Mouse (Mus musculus): ENCODE results near the gene Glmp. TPM values are rescaled to one million over a fixed set of nuclear protein-coding genes. Genes with fewer than 3 reads are reported as not detected.
A peak's percentile ranks its signal among the peaks of the same experiment; 100 is the strongest.

Gene Glmp
- polyA plus RNA-seq, 1 experiment from 2014 or later, result 69.4 TPM

DNA sequence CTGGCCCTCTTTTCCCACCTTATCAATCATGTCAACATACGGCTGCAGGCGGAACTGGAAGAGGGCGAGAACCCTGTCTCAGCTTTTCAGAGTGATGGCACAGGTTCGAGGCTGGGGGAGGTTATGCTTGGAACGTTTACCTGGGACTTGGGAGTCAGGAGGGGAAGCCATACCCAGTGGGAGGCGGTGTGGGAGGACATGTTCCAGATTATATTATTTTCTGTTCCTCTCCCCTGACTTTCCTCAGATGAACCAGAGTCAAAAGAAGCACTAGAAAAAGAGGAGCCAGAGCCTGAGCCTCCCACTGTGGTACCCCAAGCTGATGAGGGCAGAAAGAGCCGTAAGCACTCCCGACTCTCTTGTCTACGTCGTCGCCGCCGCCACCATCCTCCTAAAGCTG lies 25.9 kb downstream of the Glmp start:
- no peaks in the 10 kb centered on the region for H3K4me1 ChIP-seq (replicated peaks; ENCODE audit: control insufficient read depth, insufficient read depth, low read length)
- no peak overlapping the region for H3K9ac ChIP-seq (ENCODE audit: low read depth, low read length)
- no peak overlapping the region for H3K4me3 ChIP-seq (ENCODE audit: low read depth, low read length)
- H3K27me3 ChIP-seq (ENCODE audit: control insufficient read depth, insufficient read depth, low read length), result no peaks in the 10 kb centered on the region
- ATAC-seq (ENCODE audit: low FRiP score) (no peak), DNase-seq (ENCODE audit: low spot score) (no peak)
- 95% methylated on average over 13 of the region's 13 CpGs for WGBS
- peaks cover 45% of the 10 kb centered on the region for H3K36me3 ChIP-seq (ENCODE audit: control insufficient read depth, insufficient read depth, low read length)
- H3K9me3 ChIP-seq (ENCODE audit: control insufficient read depth, low read length), result no peaks in the 10 kb centered on the region
- H3K27ac ChIP-seq (ENCODE audit: low read depth, low read length), result no peak overlapping the region
- no peak overlapping the region for H3K4me2 ChIP-seq (replicated peaks; ENCODE audit: low read depth, low read length)

DNA sequence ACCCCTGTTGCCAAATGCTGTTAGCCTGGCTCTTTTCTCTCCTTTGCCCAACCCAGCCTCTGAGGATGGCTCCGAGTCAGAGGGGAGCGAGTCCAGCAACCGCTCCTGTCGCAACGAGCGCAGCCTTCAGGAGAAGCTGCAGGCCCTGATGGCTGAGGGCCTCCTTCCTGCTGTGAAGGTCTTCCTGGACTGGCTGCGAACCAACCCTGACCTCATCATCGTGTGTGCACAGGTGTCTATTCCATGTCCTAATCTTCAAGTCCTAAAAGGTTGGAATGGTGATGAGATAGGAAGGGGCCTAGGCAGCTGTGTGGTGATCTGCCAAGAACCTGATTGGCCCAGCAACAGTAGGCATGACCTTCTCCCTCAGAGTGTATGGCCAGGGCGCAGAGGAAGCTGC lies 28.1 kb downstream of the Glmp start:
- Histone ChIP-seq H3K4me1 (replicated peaks; ENCODE audit: control insufficient read depth, insufficient read depth, low read length) (no peaks in the 10 kb centered on the region), H3K9ac (ENCODE audit: low read depth, low read length) (no peak overlapping the region), H3K36me3 (ENCODE audit: control insufficient read depth, insufficient read depth, low read length) (peaks cover 36% of the 10 kb centered on the region), H3K4me3 (ENCODE audit: low read depth, low read length) (no peak overlapping the region), H3K27ac (ENCODE audit: low read depth, low read length) (no peak overlapping the region), H3K4me2 (replicated peaks; ENCODE audit: low read depth, low read length) (no peak overlapping the region), H3K9me3 (ENCODE audit: control insufficient read depth, low read length) (no peaks in the 10 kb centered on the region), H3K27me3 (ENCODE audit: control insufficient read depth, insufficient read depth, low read length) (no peaks in the 10 kb centered on the region)
- ATAC-seq (ENCODE audit: low FRiP score) (no peak), DNase-seq (ENCODE audit: low spot score) (no peak)
- 97% methylated on average over 9 of the region's 9 CpGs for WGBS

DNA sequence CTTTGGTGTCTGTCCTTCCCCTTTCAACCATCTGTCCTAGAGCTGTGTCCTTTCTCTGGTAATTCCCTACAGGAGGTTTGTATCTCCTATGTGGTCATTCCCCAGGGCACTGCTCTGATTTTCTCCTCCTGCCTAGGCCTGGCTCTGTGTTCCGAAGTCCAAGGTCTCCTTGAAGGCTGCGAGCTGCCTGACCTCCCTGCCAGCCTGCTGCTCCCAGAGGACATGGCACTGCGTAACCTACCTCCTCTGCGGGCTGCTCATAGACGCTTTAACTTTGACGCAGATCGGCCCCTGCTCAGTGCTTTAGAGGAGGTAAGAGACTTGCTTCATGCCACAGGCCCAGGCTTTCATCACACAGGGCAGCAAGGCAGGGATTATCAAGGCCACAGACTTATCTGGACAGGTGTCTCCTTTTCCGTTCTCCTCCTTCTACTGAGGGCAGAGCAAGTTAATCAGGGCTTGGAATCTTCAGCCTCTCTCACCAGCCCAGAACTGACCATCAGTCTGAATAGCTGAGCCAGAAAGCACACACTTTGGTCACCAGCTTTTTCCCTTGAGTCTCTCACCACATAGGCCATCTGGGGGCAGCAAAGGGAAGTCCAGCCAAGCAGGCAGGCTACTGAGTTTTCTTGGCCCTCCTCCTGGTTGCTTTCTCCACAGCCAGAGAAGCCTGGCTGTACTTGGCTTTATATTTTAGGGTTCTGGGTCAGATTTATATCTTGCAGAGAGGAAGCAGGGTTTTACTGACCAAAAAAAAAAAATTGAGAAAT lies 29.8 kb downstream of the Glmp start:
- no peak overlapping the region for H3K4me2 ChIP-seq (replicated peaks; ENCODE audit: low read depth, low read length)
- H3K9ac ChIP-seq (ENCODE audit: low read depth, low read length), result no peak overlapping the region
- ATAC-seq (ENCODE audit: low FRiP score) (no peak), DNase-seq (ENCODE audit: low spot score) (no peak)
- peaks cover 30% of the 10 kb centered on the region for H3K36me3 ChIP-seq (ENCODE audit: control insufficient read depth, insufficient read depth, low read length)
- no peaks in the 10 kb centered on the region for H3K27me3 ChIP-seq (ENCODE audit: control insufficient read depth, insufficient read depth, low read length)
- H3K4me3 ChIP-seq (ENCODE audit: low read depth, low read length), result no peak overlapping the region
- H3K9me3 ChIP-seq (ENCODE audit: control insufficient read depth, low read length), result no peaks in the 10 kb centered on the region
- H3K4me1 ChIP-seq (replicated peaks; ENCODE audit: control insufficient read depth, insufficient read depth, low read length), result no peaks in the 10 kb centered on the region
- no peak overlapping the region for H3K27ac ChIP-seq (ENCODE audit: low read depth, low read length)
- 96% methylated on average over 8 of the region's 8 CpGs for WGBS

DNA sequence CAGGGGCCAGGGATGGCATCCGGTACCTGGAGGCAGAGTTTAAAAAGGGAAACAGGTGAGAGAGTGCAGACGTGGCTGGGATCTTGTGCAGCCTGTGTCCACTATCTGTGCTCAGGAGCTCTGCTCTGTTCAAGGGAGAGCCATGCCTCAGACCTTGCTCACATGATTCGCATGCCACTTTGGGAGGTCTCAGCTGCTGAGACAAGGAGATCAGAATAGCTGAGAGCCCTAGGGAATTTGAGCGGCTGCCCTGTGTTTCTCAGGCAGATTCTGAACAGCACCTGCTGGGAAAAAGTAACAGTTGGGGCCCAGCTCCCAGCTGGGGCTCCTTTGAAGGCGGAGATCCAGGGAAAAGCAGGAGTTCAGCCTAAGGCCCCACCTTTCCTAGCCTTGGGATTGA lies 34.8 kb downstream of the Glmp start:
- no peak overlapping the region for H3K9ac ChIP-seq (ENCODE audit: low read depth, low read length)
- peaks cover 12% of the 10 kb centered on the region for H3K36me3 ChIP-seq (ENCODE audit: control insufficient read depth, insufficient read depth, low read length)
- 69% methylated on average over 5 of the region's 5 CpGs for WGBS

DNA sequence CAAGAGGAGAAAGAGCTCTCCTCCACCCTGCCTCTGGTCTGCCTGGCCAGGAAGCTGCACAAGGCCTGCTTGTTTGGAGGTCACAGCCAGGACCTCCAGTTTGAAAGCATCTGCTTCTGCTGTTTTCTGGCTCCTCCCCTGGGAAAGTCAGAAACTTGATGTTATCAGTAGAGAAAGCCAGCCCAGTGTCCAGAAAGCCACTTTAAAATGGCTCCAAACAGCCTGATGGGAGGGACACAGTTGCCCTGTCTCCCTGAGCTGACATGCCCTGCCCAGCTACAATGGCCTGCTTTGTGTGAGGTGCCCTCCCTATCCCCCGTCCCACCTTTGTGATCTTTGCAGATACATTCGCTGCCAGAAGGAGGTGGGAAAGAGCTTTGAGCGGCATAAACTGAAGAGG lies 35.2 kb downstream of the Glmp start:
- DNase-seq (ENCODE audit: low spot score) (no peak), ATAC-seq (ENCODE audit: low FRiP score) (peak; percentile 36; the same call in 1 of the 2 replicates)
- no peaks in the 10 kb centered on the region for H3K27me3 ChIP-seq (ENCODE audit: control insufficient read depth, insufficient read depth, low read length)
- no peak overlapping the region for H3K4me2 ChIP-seq (replicated peaks; ENCODE audit: low read depth, low read length)
- no peaks in the 10 kb centered on the region; the same call in 1 of the 2 replicates for H3K4me1 ChIP-seq (replicated peaks; ENCODE audit: control insufficient read depth, insufficient read depth, low read length)
- H3K4me3 ChIP-seq (ENCODE audit: low read depth, low read length), result no peak overlapping the region
- H3K27ac ChIP-seq (ENCODE audit: low read depth, low read length), result peak overlapping the region; percentile 48
- H3K9me3 ChIP-seq (ENCODE audit: control insufficient read depth, low read length), result no peaks in the 10 kb centered on the region
- H3K36me3 ChIP-seq (ENCODE audit: control insufficient read depth, insufficient read depth, low read length), result peaks cover 12% of the 10 kb centered on the region
- H3K9ac ChIP-seq (ENCODE audit: low read depth, low read length), result no peak overlapping the region
- WGBS, result 85% methylated on average over 3 of the region's 3 CpGs

More for the DNA sequence above, 34.8 kb downstream of the Glmp start:
- peak overlapping the region; percentile 48 for H3K27ac ChIP-seq (ENCODE audit: low read depth, low read length)
- no peak overlapping the region for H3K4me2 ChIP-seq (replicated peaks; ENCODE audit: low read depth, low read length)
- no peaks in the 10 kb centered on the region for H3K9me3 ChIP-seq (ENCODE audit: control insufficient read depth, low read length)
- H3K4me3 ChIP-seq (ENCODE audit: low read depth, low read length), result no peak overlapping the region
- no peak for DNase-seq (ENCODE audit: low spot score)
- H3K4me1 ChIP-seq (replicated peaks; ENCODE audit: control insufficient read depth, insufficient read depth, low read length), result no peaks in the 10 kb centered on the region; the same call in 1 of the 2 replicates
- no peaks in the 10 kb centered on the region for H3K27me3 ChIP-seq (ENCODE audit: control insufficient read depth, insufficient read depth, low read length)
- ATAC-seq (ENCODE audit: low FRiP score), result peak; percentile 59; the same call in 1 of the 2 replicates

DNA sequence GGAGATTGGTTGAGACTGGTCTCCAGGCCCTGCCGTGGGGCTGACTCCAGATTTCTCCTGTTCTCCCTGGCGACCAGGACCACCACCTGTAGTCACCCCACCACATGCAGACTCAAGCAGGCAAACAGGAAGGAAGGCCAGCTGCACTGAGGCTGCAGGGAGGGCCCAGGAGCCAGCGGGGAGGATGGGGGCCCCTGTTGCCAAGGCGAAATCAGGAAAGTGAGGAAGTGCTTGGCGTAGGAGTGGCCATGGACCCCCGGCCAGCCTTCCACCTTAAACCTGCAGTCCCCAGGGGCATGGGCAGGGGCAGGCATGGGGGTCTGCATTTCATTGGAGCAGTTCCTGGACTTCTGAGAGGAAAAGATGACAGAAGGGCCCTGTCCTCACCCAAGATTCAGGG lies 36.3 kb downstream of the Glmp start:
- Histone ChIP-seq H3K9ac (ENCODE audit: low read depth, low read length) (no peak overlapping the region), H3K9me3 (ENCODE audit: control insufficient read depth, low read length) (no peaks in the 10 kb centered on the region), H3K4me1 (replicated peaks; ENCODE audit: control insufficient read depth, insufficient read depth, low read length) (no peaks in the 10 kb centered on the region; the same call in 1 of the 2 replicates), H3K27me3 (ENCODE audit: control insufficient read depth, insufficient read depth, low read length) (peaks cover 8% of the 10 kb centered on the region), H3K4me2 (replicated peaks; ENCODE audit: low read depth, low read length) (no peak overlapping the region), H3K27ac (ENCODE audit: low read depth, low read length) (no peak overlapping the region), H3K4me3 (ENCODE audit: low read depth, low read length) (no peak overlapping the region), H3K36me3 (ENCODE audit: control insufficient read depth, insufficient read depth, low read length) (peaks cover 9% of the 10 kb centered on the region)
- DNase-seq (ENCODE audit: low spot score) (no peak), ATAC-seq (ENCODE audit: low FRiP score) (no peak)
- WGBS, result 83% methylated on average over 5 of the region's 6 CpGs

DNA sequence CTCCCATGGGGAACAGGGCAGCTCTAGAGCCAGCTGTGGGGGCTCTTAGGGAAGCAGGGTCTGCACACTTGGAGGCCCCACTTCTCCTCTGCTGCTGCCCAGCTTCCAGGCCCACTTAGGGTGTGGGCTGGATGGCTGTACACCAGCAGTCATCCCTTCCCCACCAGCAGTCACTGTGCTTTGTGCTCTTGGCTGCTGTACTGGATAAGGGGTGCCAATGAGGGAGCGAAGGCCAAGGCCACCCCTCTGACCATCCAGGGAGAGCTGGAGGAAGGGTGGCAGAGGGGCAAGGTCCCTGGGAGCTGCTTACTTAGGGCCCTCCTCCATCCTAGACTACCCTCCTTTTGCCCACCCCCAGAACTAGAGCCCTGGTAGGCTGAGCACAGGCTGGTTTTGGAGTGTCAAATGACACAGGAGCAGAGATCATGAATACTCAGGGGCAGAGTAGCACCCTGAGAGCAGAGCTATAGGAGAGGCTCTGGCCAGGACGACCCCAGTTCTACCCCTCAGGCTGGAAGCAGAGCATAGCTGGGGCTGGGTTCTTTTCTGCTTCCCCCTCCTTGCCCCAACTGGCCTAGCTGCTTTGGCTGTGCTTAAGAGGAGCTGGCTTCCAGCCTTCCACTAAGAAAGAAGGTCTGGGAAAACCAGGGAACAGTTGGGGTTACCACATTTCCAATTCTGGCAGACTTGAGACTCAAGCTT lies 36.9 kb downstream of the Glmp start:
- WGBS, result 87% methylated on average over 2 of the region's 2 CpGs
- no peak overlapping the region for H3K4me2 ChIP-seq (replicated peaks; ENCODE audit: low read depth, low read length)
- H3K9ac ChIP-seq (ENCODE audit: low read depth, low read length), result no peak overlapping the region
- H3K27me3 ChIP-seq (ENCODE audit: control insufficient read depth, insufficient read depth, low read length), result peaks cover 9% of the 10 kb centered on the region
- no peak for ATAC-seq (ENCODE audit: low FRiP score)
- no peaks in the 10 kb centered on the region; the same call in 1 of the 2 replicates for H3K4me1 ChIP-seq (replicated peaks; ENCODE audit: control insufficient read depth, insufficient read depth, low read length)
- no peak for DNase-seq (ENCODE audit: low spot score)
- peaks cover 7% of the 10 kb centered on the region for H3K36me3 ChIP-seq (ENCODE audit: control insufficient read depth, insufficient read depth, low read length)
- H3K4me3 ChIP-seq (ENCODE audit: low read depth, low read length), result no peak overlapping the region
- H3K9me3 ChIP-seq (ENCODE audit: control insufficient read depth, low read length), result no peaks in the 10 kb centered on the region
- no peak overlapping the region for H3K27ac ChIP-seq (ENCODE audit: low read depth, low read length)

DNA sequence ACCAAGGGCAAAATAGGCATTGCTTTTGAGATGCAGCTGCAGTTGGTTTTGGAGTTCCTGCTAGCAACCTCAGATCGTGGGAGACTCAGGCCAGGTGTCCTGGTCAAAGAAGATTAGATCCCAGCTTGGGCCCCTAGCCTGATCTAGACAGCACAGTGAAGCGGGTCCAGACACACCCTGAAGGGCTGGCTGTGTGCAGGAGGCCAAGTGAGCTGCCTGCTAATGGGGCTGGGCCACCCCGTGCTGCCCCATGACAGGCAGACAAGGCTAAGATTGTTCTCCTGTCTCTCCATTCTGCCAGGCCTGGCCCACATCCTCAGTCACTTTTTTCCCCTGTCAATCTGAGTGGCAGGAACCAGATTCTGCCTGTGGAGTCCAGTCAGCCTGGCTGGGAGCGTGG lies 38.9 kb downstream of the Glmp start:
- no peak for ATAC-seq (ENCODE audit: low FRiP score)
- H3K9ac ChIP-seq (ENCODE audit: low read depth, low read length), result no peak overlapping the region
- no peak overlapping the region for H3K4me2 ChIP-seq (replicated peaks; ENCODE audit: low read depth, low read length)
- 61% methylated on average over 4 of the region's 4 CpGs for WGBS
- no peak overlapping the region for H3K4me3 ChIP-seq (ENCODE audit: low read depth, low read length)
- H3K9me3 ChIP-seq (ENCODE audit: control insufficient read depth, low read length), result no peaks in the 10 kb centered on the region
- H3K36me3 ChIP-seq (ENCODE audit: control insufficient read depth, insufficient read depth, low read length), result peaks cover 5% of the 10 kb centered on the region
- H3K27ac ChIP-seq (ENCODE audit: low read depth, low read length), result no peak overlapping the region
- H3K4me1 ChIP-seq (replicated peaks; ENCODE audit: control insufficient read depth, insufficient read depth, low read length), result no peaks in the 10 kb centered on the region; the same call in 1 of the 2 replicates
- H3K27me3 ChIP-seq (ENCODE audit: control insufficient read depth, insufficient read depth, low read length), result peaks cover 9% of the 10 kb centered on the region
- peak; percentile 14 for DNase-seq (ENCODE audit: low spot score)
